Mouse (Mus musculus) macrophage (primary cell): ENCODE results near the gene Garem2. TPM values are rescaled to one million over a fixed set of nuclear protein-coding genes. Genes with fewer than 3 reads are reported as not detected.

Source experiments
- H3K27ac ChIP-seq: fragments of 350-480 bp; formaldehyde crosslinking; 2 replicates; pipeline ENCODE4 v1.9.0; 2021
- H3K36me3 ChIP-seq: fragments of 350-480 bp; formaldehyde crosslinking; 2 replicates; pipeline ENCODE4 v1.9.0; 2021; ENCODE audit errors: inconsistent target
- H3K4me3 ChIP-seq: fragments of 350-480 bp; formaldehyde crosslinking; 2 replicates; pipeline ENCODE4 v1.9.0; 2021; ENCODE audit errors: inconsistent target
- H3K79me2 ChIP-seq: fragments of 350-480 bp; formaldehyde crosslinking; 2 replicates; pipeline ENCODE4 v1.9.0; 2021; ENCODE audit errors: inconsistent target
- WGBS: methylation state at CpG from one replicate; pipeline ENCODE4 v1.1.7; 2026; ENCODE audit warnings: inconsistent platforms; ENCODE audit not compliant: missing documents; 5-methylcytosine and 5-hydroxymethylcytosine counted together
- polyA plus RNA-seq: library from polyadenylated mRNA; stranded (reverse); fragments of 250-400 nt; gene quantifications from 3 replicates; pipeline ENCODE4 v1.2.4, GENCODE M21; 2018; ENCODE audit warnings: inconsistent platforms

Gene Garem2
- polyA plus RNA-seq, 1 experiment from 2014 or later: not detected

DNA sequence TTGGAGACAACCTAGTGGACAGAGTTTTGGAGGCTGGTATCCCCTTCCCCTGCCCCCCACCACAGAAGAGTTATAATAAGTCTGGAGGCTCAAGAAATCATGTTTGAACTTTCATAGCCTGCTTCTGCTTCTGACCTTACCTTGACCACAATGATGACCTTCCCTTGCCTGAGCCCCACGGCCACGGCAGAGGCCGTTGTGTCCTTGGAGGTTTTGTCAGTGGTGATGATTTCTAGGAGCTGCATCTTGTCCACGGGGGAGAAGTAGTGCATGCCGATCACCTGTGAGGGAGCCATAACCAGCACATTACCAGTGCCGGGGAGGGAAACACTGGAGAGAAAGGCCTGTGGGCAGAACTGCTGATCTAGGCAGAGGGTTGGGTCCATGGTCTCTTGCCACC lies 17.5 kb downstream of the Garem2 start:
- Histone ChIP-seq H3K4me3 (no peak overlapping the region), H3K79me2 (no peaks in the 10 kb centered on the region), H3K27ac (no peak overlapping the region), H3K36me3 (peaks cover 84% of the 10 kb centered on the region)
- WGBS: 95% methylated on average over 6 of the region's 6 CpGs

DNA sequence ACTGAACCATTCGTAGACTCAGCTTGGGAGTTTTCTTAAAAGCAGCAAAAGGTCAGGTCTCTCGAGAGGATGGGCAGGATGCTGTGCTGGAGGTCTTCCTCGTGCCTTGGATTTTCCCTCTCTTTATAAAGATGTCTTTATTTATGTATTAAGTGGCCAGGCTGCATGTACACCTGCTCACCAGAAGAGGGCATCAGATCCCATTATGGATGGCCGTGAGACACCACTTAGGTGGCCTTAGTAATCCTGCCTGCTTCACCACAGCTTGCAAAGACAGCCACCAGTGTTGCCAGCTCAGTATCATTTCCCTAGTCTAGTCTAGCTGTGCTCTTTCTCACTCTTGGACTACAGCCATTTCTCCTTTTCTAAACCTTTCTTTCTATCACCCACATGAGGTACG lies 20.6 kb downstream of the Garem2 start:
- 75% methylated on average over 4 of the region's 5 CpGs for WGBS
- H3K36me3 ChIP-seq: peaks cover 94% of the 10 kb centered on the region
- H3K4me3 ChIP-seq: no peak overlapping the region
- H3K27ac ChIP-seq: no peak overlapping the region
- no peaks in the 10 kb centered on the region for H3K79me2 ChIP-seq

DNA sequence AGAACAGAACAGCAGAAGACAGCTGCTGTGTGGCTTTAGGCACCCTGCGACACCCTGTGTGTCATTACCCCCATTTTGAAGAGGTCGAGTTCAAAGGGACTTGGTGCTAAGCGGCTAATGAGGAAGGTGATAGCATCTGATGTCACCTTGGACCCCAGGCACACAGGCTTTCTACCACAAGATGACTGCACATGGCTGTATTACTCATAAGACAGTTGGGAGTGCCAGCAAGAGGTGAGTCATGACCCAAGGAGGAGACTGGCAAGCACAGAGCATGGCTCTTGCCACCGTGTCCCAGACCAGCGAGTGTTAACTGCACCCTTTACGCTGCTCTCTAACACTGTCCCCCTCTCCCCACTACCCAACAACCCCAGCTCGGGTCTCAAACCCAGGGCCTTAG lies 21.8 kb downstream of the Garem2 start:
- no peak overlapping the region for H3K4me3 ChIP-seq
- no peak overlapping the region for H3K27ac ChIP-seq
- WGBS: 93% methylated on average over 5 of the region's 7 CpGs
- H3K36me3 ChIP-seq: peaks cover 85% of the 10 kb centered on the region
- no peaks in the 10 kb centered on the region for H3K79me2 ChIP-seq

DNA sequence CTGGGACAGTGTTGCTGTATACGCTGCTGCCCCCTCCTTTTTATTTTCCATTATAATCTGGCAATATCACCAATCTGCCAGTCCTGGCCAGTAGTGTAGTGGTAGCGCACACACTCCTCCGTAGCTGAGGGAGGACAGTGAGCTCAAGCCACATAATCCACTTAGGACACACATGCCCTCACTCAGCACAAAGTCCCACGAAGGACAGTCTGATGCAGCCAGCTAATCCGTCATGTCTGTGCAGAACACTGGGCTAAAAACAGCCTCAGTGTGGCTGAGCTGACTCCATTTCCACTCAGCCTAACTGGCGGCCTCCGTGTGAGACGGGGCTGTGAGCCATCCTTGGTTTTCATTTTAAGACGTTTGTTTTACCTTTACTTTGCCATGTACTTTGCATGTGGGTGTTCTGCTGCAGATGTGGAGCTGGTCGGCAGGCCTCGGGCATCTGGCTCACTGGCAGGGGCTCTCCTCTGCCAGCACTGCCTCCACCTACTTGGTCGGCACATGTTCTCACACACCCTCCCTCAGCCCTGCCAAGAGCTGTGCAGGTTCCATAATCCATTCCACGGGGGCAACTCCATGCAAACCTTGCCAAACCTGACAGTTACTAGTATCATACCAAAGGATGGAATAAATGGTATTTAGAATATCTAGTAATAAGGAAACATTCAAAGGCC lies 23.1 kb downstream of the Garem2 start:
- no peaks in the 10 kb centered on the region for H3K79me2 ChIP-seq
- WGBS: 98% methylated on average over 13 of the region's 13 CpGs
- H3K27ac ChIP-seq: no peak overlapping the region
- peaks cover 80% of the 10 kb centered on the region for H3K36me3 ChIP-seq
- no peak overlapping the region for H3K4me3 ChIP-seq

DNA sequence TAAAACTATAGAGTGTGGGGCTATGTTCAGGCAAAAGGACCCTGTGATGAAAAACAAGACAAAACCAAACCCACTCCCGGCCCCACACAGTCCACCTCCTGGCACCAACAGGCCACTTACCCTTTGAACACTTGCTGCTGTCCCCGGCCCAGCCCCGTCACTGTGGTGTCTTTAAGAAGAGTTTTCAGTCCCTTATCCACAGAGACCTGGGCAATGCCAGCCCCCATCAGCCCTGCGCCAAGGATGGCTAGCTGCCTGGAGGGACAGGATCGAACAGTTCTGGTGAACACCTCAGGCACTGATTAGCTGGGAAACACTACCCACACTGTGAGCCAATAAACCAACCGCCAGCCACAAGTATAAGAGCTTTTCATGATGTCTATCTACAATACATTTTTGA lies 23.7 kb downstream of the Garem2 start:
- H3K36me3 ChIP-seq: peaks cover 75% of the 10 kb centered on the region
- WGBS: 95% methylated on average over 6 of the region's 6 CpGs
- no peaks in the 10 kb centered on the region for H3K79me2 ChIP-seq
- H3K27ac ChIP-seq: no peak overlapping the region
- H3K4me3 ChIP-seq: no peak overlapping the region

DNA sequence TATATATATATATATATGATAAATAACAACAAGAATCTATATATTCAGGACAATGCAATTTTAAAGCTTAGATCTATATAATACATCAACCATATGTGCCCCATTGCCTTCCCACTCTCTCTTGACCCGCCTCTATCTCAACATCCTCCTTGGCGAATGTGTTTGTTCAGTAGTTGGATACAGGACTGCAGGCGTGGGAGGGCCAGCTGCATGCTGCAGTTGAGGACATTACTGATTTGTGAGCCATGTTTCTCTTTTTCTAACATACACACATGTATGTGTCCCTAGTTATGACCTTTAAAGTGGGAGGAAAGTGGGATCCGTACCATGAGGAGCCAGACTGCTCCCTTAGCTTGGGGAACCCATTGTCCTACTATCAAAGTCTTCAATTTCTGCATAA lies 26.3 kb downstream of the Garem2 start:
- Histone ChIP-seq H3K4me3 (no peak overlapping the region), H3K27ac (no peak overlapping the region), H3K36me3 (peaks cover 76% of the 10 kb centered on the region), H3K79me2 (no peaks in the 10 kb centered on the region)
- 100% methylated on average over 4 of the region's 4 CpGs for WGBS

DNA sequence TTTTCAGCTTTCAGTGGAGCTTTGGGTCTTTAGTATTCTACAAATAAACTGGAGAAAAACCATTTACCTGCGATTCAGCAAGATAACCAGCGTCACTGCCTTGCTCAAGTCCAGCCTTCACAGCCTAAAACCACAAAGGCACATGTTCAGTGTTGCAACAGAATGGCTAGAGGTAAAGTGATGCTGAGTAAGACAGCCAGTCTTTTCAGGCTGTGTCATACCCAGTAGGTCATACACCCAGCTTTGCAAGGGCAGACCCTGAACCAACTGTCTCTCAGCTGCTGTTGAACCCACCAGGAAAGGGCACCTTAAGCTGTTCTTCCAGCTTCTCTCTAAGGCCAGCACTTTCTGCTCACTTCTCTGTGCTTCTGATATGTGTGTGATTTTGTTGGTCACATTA lies 27.2 kb downstream of the Garem2 start:
- WGBS: 48% methylated on average over 2 of the region's 2 CpGs
- no peak overlapping the region for H3K4me3 ChIP-seq

DNA sequence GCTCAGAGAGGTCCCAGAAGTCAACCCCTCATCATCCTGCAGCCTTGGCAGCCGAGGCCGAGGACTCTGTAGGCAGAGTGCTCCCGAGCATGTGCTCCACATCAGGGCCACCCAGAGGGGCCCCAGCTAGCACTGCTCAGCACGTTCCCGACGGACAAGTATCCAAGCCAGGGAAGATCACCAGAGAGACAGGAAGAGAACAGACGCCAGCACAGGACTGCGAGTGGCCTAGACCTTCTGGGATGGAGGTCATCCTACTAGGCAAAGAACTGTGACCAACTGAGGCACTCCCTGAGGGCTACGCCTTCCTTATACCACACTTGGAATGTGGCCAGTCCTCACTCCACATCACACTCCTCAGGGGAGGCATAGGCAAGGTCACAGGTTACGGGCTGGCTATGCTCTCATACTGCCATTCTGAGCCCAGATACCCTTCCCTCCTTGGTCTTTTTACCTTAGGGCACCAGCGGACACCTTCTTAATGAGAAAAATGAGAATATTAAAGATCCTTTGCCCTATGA lies 30.8 kb downstream of the Garem2 start:
- 93% methylated on average over 11 of the region's 11 CpGs for WGBS
- peaks cover 48% of the 10 kb centered on the region for H3K36me3 ChIP-seq
- H3K4me3 ChIP-seq: no peak overlapping the region
- no peak overlapping the region for H3K27ac ChIP-seq
- H3K79me2 ChIP-seq: no peaks in the 10 kb centered on the region; the same call in 1 of the 2 replicates

More for the DNA sequence above, 27.2 kb downstream of the Garem2 start:
- Histone ChIP-seq H3K79me2 (no peaks in the 10 kb centered on the region), H3K36me3 (peaks cover 67% of the 10 kb centered on the region), H3K27ac (no peak overlapping the region)

DNA sequence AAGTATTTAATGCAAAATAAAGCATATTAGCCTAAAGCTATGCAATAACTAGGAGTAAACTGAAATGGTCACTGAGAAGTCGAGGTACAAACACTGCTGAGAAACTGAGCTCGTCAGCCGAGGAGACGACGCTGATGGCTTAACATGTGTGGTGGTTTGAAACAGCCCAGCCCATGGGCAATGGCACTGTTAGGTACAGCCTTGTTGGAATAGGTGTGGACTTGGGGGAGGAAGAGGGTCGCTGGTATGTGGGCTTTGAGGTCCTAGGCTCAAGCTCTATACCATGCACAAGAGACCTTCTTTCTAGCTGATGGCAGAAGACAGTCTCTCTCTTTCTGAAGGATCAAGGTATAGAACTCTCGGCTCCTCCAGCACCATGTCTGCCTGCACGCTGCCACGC lies 32.3 kb downstream of the Garem2 start:
- no peak overlapping the region for H3K4me3 ChIP-seq
- no peaks in the 10 kb centered on the region; the same call in 1 of the 2 replicates for H3K79me2 ChIP-seq
- 95% methylated on average over 9 of the region's 9 CpGs for WGBS
- peaks cover 59% of the 10 kb centered on the region for H3K36me3 ChIP-seq
- H3K27ac ChIP-seq: no peak overlapping the region

DNA sequence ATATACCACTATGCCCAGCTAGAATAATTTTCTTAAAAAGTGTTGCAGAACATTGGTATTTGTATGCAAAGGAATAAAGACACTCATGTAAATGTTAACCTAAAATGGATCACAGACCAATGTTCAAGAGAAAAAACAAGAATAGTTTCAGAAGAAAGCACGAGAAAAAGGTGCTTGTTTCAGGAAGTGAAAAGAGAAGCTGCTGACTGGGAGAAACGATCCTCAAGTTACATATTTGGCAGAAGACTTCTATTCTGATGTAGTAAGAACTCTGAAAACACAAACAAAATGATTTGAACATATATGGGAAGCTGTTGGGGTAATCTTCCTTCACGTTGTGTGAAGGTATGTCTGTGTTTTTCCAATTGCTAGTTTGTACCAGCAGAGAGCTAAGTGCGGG lies 33.2 kb downstream of the Garem2 start:
- Histone ChIP-seq H3K36me3 (peaks cover 62% of the 10 kb centered on the region), H3K4me3 (no peak overlapping the region), H3K27ac (no peak overlapping the region), H3K79me2 (no peaks in the 10 kb centered on the region; the same call in 1 of the 2 replicates)
- WGBS: 55% methylated on average over 4 of the region's 4 CpGs

DNA sequence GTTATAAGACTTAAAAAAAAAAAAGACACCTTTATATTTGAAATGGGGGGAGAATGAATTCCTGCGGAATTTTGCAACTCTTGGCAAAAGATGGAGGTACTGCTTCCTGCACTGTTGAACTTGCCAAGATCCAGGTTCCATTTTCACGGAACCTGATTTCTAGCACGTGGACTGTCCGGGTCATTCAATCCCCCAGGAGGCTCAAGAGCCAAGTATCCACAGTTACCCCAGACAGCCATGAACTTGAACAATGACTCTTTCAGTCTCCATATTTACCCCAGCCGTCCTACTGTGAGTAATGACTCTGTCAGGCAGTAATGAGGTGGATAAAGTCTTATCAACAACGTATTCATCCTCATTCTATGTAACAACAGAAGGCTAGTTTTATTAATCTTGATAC lies 41.6 kb downstream of the Garem2 start:
- 93% methylated on average over 6 of the region's 6 CpGs for WGBS
- peaks cover 40% of the 10 kb centered on the region for H3K79me2 ChIP-seq
- H3K27ac ChIP-seq: no peak overlapping the region
- no peak overlapping the region for H3K4me3 ChIP-seq
- H3K36me3 ChIP-seq: peaks cover 45% of the 10 kb centered on the region

DNA sequence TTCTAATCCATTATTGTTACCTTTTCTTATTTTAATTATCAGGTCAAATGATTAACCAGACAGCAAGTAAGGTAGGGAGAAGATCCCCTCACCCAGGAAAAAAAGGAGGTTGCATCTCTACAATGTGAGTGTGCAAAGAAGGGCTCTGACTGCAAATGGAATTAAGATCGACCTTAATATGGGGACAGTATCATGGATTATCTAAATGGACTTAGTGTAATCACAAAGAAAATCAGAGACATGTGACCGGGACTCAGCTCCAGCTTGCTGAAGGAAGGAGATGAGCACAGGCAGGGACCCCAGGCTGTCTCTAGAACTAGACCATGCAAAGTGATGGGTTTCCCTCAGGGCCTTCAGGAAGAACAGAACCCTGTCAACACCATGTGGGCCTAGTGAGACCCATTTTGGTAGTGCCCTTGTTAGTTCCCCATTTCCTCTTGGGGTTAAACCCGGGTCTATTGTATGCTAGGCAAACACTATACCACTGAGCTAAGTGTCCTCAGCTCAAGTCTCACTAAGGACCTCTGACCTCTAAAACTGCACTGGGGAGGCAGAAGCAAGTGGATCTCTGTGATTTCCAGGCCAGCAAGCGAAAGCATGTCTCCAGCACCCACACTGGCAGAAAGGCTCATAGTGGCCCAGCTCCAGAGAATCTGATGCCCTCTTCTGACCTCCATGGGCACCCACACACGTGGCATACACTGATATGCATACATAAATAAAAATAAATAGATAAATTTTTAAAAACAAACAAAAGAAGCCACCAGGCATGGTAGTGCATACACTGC lies 43.4 kb downstream of the Garem2 start:
- Histone ChIP-seq H3K4me3 (no peak overlapping the region), H3K79me2 (peaks cover 58% of the 10 kb centered on the region), H3K36me3 (peaks cover 27% of the 10 kb centered on the region), H3K27ac (no peak overlapping the region)
- 74% methylated on average over 5 of the region's 5 CpGs for WGBS

DNA sequence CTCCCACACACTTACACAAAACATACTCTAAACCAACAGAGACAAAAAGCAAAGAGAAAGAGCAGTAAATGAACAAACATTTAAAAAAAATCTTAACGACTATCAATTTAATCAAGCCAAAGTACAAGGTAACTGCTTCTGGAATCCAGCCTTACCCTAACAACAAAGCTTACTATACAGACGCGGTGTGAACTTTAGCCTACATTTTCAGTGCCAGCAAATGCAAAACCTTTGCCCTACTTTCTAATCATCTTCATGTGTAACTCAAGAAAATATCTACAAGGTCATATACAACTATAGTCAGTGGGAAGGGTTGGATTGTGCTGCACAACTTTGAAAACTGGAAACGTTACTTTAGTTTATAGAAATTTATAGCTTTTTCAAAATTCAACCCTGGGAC lies 47.0 kb downstream of the Garem2 start:
- H3K4me3 ChIP-seq: no peak overlapping the region
- 94% methylated on average over 4 of the region's 4 CpGs for WGBS
- H3K27ac ChIP-seq: no peak overlapping the region
- H3K36me3 ChIP-seq: no peaks in the 10 kb centered on the region; the same call in 1 of the 2 replicates
- H3K79me2 ChIP-seq: peaks cover 91% of the 10 kb centered on the region

DNA sequence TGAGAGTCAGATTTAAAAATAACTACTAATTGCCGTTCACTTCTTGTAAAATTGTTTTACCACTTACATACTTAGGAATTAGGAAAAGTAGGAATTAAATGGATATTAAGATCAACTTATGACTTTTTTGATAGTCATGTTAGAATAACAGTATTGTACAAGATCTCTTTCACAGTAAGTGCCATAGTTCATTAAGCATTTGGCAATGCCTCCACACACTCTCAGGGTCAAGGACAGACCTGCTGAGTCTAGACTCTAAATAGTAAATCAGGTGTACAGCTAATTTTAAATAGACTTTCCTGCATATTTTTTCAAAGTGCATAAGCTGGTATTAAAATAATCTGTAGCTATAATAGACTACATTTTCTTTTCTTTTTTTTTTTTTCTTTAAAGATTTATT lies 47.5 kb downstream of the Garem2 start:
- H3K4me3 ChIP-seq: no peak overlapping the region
- H3K79me2 ChIP-seq: peaks cover 95% of the 10 kb centered on the region
- WGBS: 80% methylated on average over 1 of the region's 1 CpGs
- no peak overlapping the region for H3K27ac ChIP-seq
- no peaks in the 10 kb centered on the region for H3K36me3 ChIP-seq

DNA sequence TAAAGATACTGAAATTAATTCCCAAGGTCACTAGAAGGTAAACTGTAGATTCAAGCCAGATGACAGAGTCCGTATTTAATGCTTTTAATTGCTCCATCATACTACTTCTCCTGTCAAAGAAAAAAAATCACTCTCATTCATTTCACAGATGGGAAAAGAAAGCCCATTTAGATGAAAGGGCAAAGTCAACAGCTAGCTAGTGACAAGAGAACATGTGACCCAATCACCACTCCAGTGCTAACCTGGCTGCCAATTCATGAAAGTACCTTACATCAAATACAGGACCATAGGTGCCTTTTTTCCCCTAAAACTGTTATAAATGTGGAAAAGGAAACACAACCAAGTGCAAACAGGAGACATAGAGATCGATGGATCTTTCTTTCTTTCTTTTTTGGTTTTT lies 48.3 kb downstream of the Garem2 start:
- WGBS: 100% methylated on average over 1 of the region's 2 CpGs
- Histone ChIP-seq H3K36me3 (no peaks in the 10 kb centered on the region), H3K27ac (no peak overlapping the region), H3K4me3 (no peak overlapping the region), H3K79me2 (peaks cover 96% of the 10 kb centered on the region)
